Mouse (Mus musculus) thymus, adult 2 months (tissue): Measurements from ENCODE around the gene Zfp953.
"Not testable (repeated sequence)": the region's sequence is repeated elsewhere in the genome, so short reads cannot be mapped to it uniquely, and the experiment has no call there.

Experiments
- CTCF ChIP-seq: fragments of 200-500 bp; IDR thresholded peaks from 2 replicates; pipeline ENCODE4 v1.5.1; 2012; ENCODE audit warnings: mild to moderate bottlenecking, control low read depth, low read length, moderate library complexity, borderline replicate concordance; ENCODE audit not compliant: control insufficient read depth, poor library complexity, insufficient read depth; ENCODE audit errors: extremely low read depth
- POLR2A ChIP-seq: fragments of 200-500 bp; IDR thresholded peaks from 2 replicates; pipeline ENCODE4 v1.6.1; 2012; ENCODE audit warnings: mild to moderate bottlenecking, low read length, control low read depth, moderate library complexity; ENCODE audit not compliant: control insufficient read depth, poor library complexity, insufficient read depth; ENCODE audit errors: extremely low read depth

DNA sequence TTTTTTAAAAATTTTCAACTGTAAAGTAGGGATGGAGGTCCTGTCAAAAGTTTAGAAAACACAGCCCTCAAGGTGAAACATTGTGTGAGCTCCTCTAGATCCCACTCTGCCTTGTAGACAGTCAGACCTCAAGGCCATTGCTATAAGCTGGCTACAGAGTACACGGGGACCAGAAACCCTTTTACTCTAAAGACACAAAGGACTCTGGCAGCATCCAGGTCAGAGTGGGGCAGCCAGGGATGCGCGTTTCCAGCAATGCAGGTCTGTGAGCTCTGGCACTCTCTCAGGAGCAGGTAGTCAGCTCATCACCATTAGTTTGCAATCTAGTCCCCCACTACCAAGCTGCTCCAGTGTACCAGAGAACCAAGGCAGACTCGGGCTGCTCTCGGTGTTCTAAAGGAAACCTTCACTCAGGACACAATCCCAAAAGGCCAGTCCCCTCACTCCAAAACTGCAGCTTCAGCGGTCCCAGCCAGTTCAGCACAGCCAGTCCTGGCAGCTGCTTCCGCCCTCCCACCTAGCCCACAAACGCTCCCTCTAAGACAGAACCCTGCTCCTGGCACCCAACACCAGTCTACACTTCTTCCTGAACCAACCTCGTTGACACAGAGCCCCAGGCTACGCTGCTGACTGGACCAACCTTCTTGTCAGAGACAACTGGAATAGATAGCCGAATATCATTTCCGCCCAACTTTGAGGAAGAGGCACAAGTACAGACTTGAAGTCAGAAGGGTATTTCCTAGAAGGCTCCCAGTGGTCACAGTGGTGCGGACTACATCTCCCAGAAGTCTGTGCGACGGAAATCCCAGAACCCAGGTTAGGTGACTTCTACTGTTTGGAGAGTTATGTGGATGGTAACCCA is 14.9 kb upstream of the Zfp953 start, which contains the start of the genes Gm28041 and Zfp456:
- not testable (repeated sequence) for TF ChIP-seq CTCF, POLR2A
